Mouse (Mus musculus): Measurements from ENCODE around the gene Gpank1. TPM values are rescaled to one million over a fixed set of nuclear protein-coding genes. Genes with fewer than 3 reads are reported as not detected.

Gpank1 gene
- polyA plus RNA-seq, 1 experiment from 2014 or later: 28.9 TPM

GRCm38 (mm10) chr17:35157254-35157653, 36.0 kb downstream of the Gpank1 start:
- H3K4me3 ChIP-seq (ENCODE audit: low read depth, low read length): no peak overlapping the region
- no peak for ATAC-seq (ENCODE audit: insufficient read depth, low FRiP score, low TSS enrichment)
- WGBS: 94% methylated on average over 8 of the region's 8 CpGs

GRCm38 (mm10) chr17:35157661-35158175, 36.5 kb downstream of the Gpank1 start:
- Histone ChIP-seq H3K9ac (ENCODE audit: low read length) (no peak overlapping the region), H3K4me3 (ENCODE audit: low read depth, low read length) (no peak overlapping the region), H3K9me3 (ENCODE audit: control insufficient read depth, low read length) (no peaks in the 10 kb centered on the region), H3K27ac (ENCODE audit: low read depth, low read length) (no peak overlapping the region), H3K4me2 (ENCODE audit: low read depth) (no peak overlapping the region), H3K36me3 (ENCODE audit: control insufficient read depth, insufficient read depth, low read length) (peaks cover 89% of the 10 kb centered on the region), H3K27me3 (ENCODE audit: control insufficient read depth, insufficient read depth, low read length) (no peaks in the 10 kb centered on the region), H3K4me1 (ENCODE audit: control insufficient read depth, insufficient read depth, low read length) (peaks cover 3% of the 10 kb centered on the region)
- whole genome bisulfite sequencing: 94% methylated on average over 8 of the region's 8 CpGs
- ATAC-seq (ENCODE audit: insufficient read depth, low FRiP score, low TSS enrichment): no peak
- no peak for DNase-seq (ENCODE audit: low spot score)

More at GRCm38 (mm10) chr17:35157254-35157653, 36.0 kb downstream of the Gpank1 start:
- Histone ChIP-seq H3K9me3 (ENCODE audit: control insufficient read depth, low read length) (no peaks in the 10 kb centered on the region), H3K27me3 (ENCODE audit: control insufficient read depth, insufficient read depth, low read length) (no peaks in the 10 kb centered on the region), H3K4me1 (ENCODE audit: control insufficient read depth, insufficient read depth, low read length) (no peaks in the 10 kb centered on the region; the same call in 1 of the 2 replicates), H3K36me3 (ENCODE audit: control insufficient read depth, insufficient read depth, low read length) (peaks cover 90% of the 10 kb centered on the region), H3K4me2 (ENCODE audit: low read depth) (no peak overlapping the region), H3K27ac (ENCODE audit: low read depth, low read length) (no peak overlapping the region), H3K9ac (ENCODE audit: low read length) (no peak overlapping the region)
- DNase-seq (ENCODE audit: low spot score): no peak

GRCm38 (mm10) chr17:35158850-35159593, 37.8 kb downstream of the Gpank1 start:
- Histone ChIP-seq H3K4me2 (ENCODE audit: low read depth) (no peak overlapping the region), H3K9me3 (ENCODE audit: control insufficient read depth, low read length) (no peaks in the 10 kb centered on the region), H3K27ac (ENCODE audit: low read depth, low read length) (no peak overlapping the region), H3K36me3 (ENCODE audit: control insufficient read depth, insufficient read depth, low read length) (peaks cover 76% of the 10 kb centered on the region), H3K9ac (ENCODE audit: low read length) (no peak overlapping the region), H3K4me1 (ENCODE audit: control insufficient read depth, insufficient read depth, low read length) (peaks cover 8% of the 10 kb centered on the region), H3K27me3 (ENCODE audit: control insufficient read depth, insufficient read depth, low read length) (no peaks in the 10 kb centered on the region), H3K4me3 (ENCODE audit: low read depth, low read length) (no peak overlapping the region)
- DNase-seq (ENCODE audit: low spot score): no peak
- ATAC-seq (ENCODE audit: insufficient read depth, low FRiP score, low TSS enrichment): no peak
- WGBS: 97% methylated on average over 16 of the region's 16 CpGs

- no peak overlapping the region for H3K4me2 ChIP-seq (ENCODE audit: low read depth)
- peaks cover 70% of the 10 kb centered on the region for H3K36me3 ChIP-seq (ENCODE audit: control insufficient read depth, insufficient read depth, low read length)
- no peak overlapping the region for H3K27ac ChIP-seq (ENCODE audit: low read depth, low read length)
- ATAC-seq (ENCODE audit: insufficient read depth, low FRiP score, low TSS enrichment): no peak
- H3K9ac ChIP-seq (ENCODE audit: low read length): no peak overlapping the region
- H3K9me3 ChIP-seq (ENCODE audit: control insufficient read depth, low read length): no peaks in the 10 kb centered on the region
- no peak overlapping the region for H3K4me3 ChIP-seq (ENCODE audit: low read depth, low read length)
- H3K4me1 ChIP-seq (ENCODE audit: control insufficient read depth, insufficient read depth, low read length): peaks cover 8% of the 10 kb centered on the region
- no peak for DNase-seq (ENCODE audit: low spot score)
- WGBS: 93% methylated on average over 7 of the region's 7 CpGs
- H3K27me3 ChIP-seq (ENCODE audit: control insufficient read depth, insufficient read depth, low read length): no peaks in the 10 kb centered on the region
Observed at GRCm38 (mm10) chr17:35159638-35160037, 38.4 kb downstream of the Gpank1 start.

GRCm38 (mm10) chr17:35161421-35161820, 40.2 kb downstream of the Gpank1 start:
- no peak overlapping the region for H3K9ac ChIP-seq (ENCODE audit: low read length)
- peaks cover 16% of the 10 kb centered on the region for H3K4me1 ChIP-seq (ENCODE audit: control insufficient read depth, insufficient read depth, low read length)
- H3K27ac ChIP-seq (ENCODE audit: low read depth, low read length): no peak overlapping the region
- H3K4me3 ChIP-seq (ENCODE audit: low read depth, low read length): no peak overlapping the region
- no peaks in the 10 kb centered on the region for H3K27me3 ChIP-seq (ENCODE audit: control insufficient read depth, insufficient read depth, low read length)
- H3K36me3 ChIP-seq (ENCODE audit: control insufficient read depth, insufficient read depth, low read length): peaks cover 52% of the 10 kb centered on the region
- no peak overlapping the region for H3K4me2 ChIP-seq (ENCODE audit: low read depth)
- 86% methylated on average over 11 of the region's 11 CpGs for WGBS
- no peak for ATAC-seq (ENCODE audit: insufficient read depth, low FRiP score, low TSS enrichment)
- no peak for DNase-seq (ENCODE audit: low spot score)
- no peaks in the 10 kb centered on the region for H3K9me3 ChIP-seq (ENCODE audit: control insufficient read depth, low read length)

- Histone ChIP-seq H3K27ac (ENCODE audit: low read depth, low read length) (no peak overlapping the region), H3K4me3 (ENCODE audit: low read depth, low read length) (no peak overlapping the region), H3K9me3 (ENCODE audit: control insufficient read depth, low read length) (no peaks in the 10 kb centered on the region), H3K36me3 (ENCODE audit: control insufficient read depth, insufficient read depth, low read length) (peaks cover 45% of the 10 kb centered on the region), H3K4me2 (ENCODE audit: low read depth) (peak overlapping the region; percentile 79; the same call in 1 of the 2 replicates), H3K9ac (ENCODE audit: low read length) (peak overlapping the region; percentile 99; the same call in 1 of the 2 replicates), H3K27me3 (ENCODE audit: control insufficient read depth, insufficient read depth, low read length) (no peaks in the 10 kb centered on the region), H3K4me1 (ENCODE audit: control insufficient read depth, insufficient read depth, low read length) (peaks cover 16% of the 10 kb centered on the region)
- no peak for ATAC-seq (ENCODE audit: insufficient read depth, low FRiP score, low TSS enrichment)
- no peak for DNase-seq (ENCODE audit: low spot score)
- WGBS: 84% methylated on average over 14 of the region's 14 CpGs
Observed at GRCm38 (mm10) chr17:35162121-35162520, 40.9 kb downstream of the Gpank1 start.

- Histone ChIP-seq H3K4me2 (ENCODE audit: low read depth) (peak overlapping the region; percentile 79), H3K27me3 (ENCODE audit: control insufficient read depth, insufficient read depth, low read length) (no peaks in the 10 kb centered on the region), H3K9me3 (ENCODE audit: control insufficient read depth, low read length) (no peaks in the 10 kb centered on the region), H3K36me3 (ENCODE audit: control insufficient read depth, insufficient read depth, low read length) (peaks cover 39% of the 10 kb centered on the region), H3K4me1 (ENCODE audit: control insufficient read depth, insufficient read depth, low read length) (peaks cover 16% of the 10 kb centered on the region), H3K9ac (ENCODE audit: low read length) (peak overlapping the region; percentile 99), H3K27ac (ENCODE audit: low read depth, low read length) (no peak overlapping the region), H3K4me3 (ENCODE audit: low read depth, low read length) (peak overlapping the region; percentile 86)
- 73% methylated on average over 12 of the region's 12 CpGs for WGBS
- DNase-seq (ENCODE audit: low spot score) (no peak), ATAC-seq (ENCODE audit: insufficient read depth, low FRiP score, low TSS enrichment) (no peak)
Observed at GRCm38 (mm10) chr17:35162730-35163129, 41.5 kb downstream of the Gpank1 start.

GRCm38 (mm10) chr17:35163326-35164081, 42.2 kb downstream of the Gpank1 start:
- peak overlapping the region; percentile 99 for H3K9ac ChIP-seq (ENCODE audit: low read length)
- H3K36me3 ChIP-seq (ENCODE audit: control insufficient read depth, insufficient read depth, low read length): peaks cover 32% of the 10 kb centered on the region
- peak overlapping the region; percentile 79 for H3K4me2 ChIP-seq (ENCODE audit: low read depth)
- DNase-seq (ENCODE audit: low spot score) (no peak), ATAC-seq (ENCODE audit: insufficient read depth, low FRiP score, low TSS enrichment) (no peak)
- no peaks in the 10 kb centered on the region for H3K9me3 ChIP-seq (ENCODE audit: control insufficient read depth, low read length)
- H3K4me3 ChIP-seq (ENCODE audit: low read depth, low read length): peak overlapping the region; percentile 86
- H3K27me3 ChIP-seq (ENCODE audit: control insufficient read depth, insufficient read depth, low read length): no peaks in the 10 kb centered on the region
- H3K4me1 ChIP-seq (ENCODE audit: control insufficient read depth, insufficient read depth, low read length): peaks cover 16% of the 10 kb centered on the region
- H3K27ac ChIP-seq (ENCODE audit: low read depth, low read length): peak overlapping the region; percentile 92; the same call in 1 of the 2 replicates
- 21% methylated on average over 8 of the region's 8 CpGs for WGBS
